Mouse (Mus musculus) neural tube, embryonic 11.5 days (tissue): Measurements from ENCODE around the gene Dbh. TPM values are rescaled to one million over a fixed set of nuclear protein-coding genes. Genes with fewer than 3 reads are reported as not detected.

Experiments
- ATAC-seq: fragments of 200-750 bp; cut with Nextera tagmentation; 2 replicates; pipeline ENCODE4 v1.8.0; 2017; ENCODE audit warnings: moderate number of reproducible peaks, mild to moderate bottlenecking, moderate TSS enrichment, moderate library complexity; ENCODE audit not compliant: insufficient read depth, low FRiP score, low TSS enrichment
- DNase-seq: peaks from one replicate; pipeline ENCODE4 v3.0.0-alpha.2; 2015; ENCODE audit warnings: low spot score
- H3K27ac ChIP-seq: fragments of 300-500 bp; sonication (generic); 2 replicates; pipeline ENCODE4 v1.5.1; 2014; ENCODE audit warnings: low read depth, mild to moderate bottlenecking, low read length
- H3K27me3 ChIP-seq: fragments of 300-500 bp; sonication (generic); 2 replicates; pipeline ENCODE4 v1.6.1; 2014; ENCODE audit warnings: mild to moderate bottlenecking, low read length, mixed read lengths; ENCODE audit not compliant: control insufficient read depth, insufficient read depth
- H3K36me3 ChIP-seq: fragments of 300-500 bp; sonication (generic); 2 replicates; pipeline ENCODE4 v1.6.1; 2014; ENCODE audit warnings: mild to moderate bottlenecking, low read length, moderate library complexity, mixed read lengths; ENCODE audit not compliant: control insufficient read depth, insufficient read depth
- H3K4me1 ChIP-seq: fragments of 300-500 bp; sonication (generic); 2 replicates; pipeline ENCODE4 v1.6.1; 2014; ENCODE audit warnings: low read length, mixed read lengths; ENCODE audit not compliant: control insufficient read depth, insufficient read depth
- H3K4me2 ChIP-seq: fragments of 300-500 bp; sonication (generic); 2 replicates; pipeline ENCODE4 v1.6.1; 2014; ENCODE audit warnings: low read depth, mild to moderate bottlenecking, moderate library complexity
- H3K4me3 ChIP-seq: fragments of 300-500 bp; sonication (generic); 2 replicates; pipeline ENCODE4 v1.5.1; 2014; ENCODE audit warnings: low read depth, low read length
- H3K9ac ChIP-seq: fragments of 300-500 bp; sonication (generic); 2 replicates; pipeline ENCODE4 v1.6.1; 2014; ENCODE audit warnings: mild to moderate bottlenecking, low read length
- H3K9me3 ChIP-seq: fragments of 300-500 bp; sonication (generic); 2 replicates; pipeline ENCODE4 v1.6.1; 2016; ENCODE audit warnings: low read length; ENCODE audit not compliant: control insufficient read depth
- WGBS: fragments of 180-500 bp; shearing (Covaris S2); extraction: QIAGEN DNeasy Blood & Tissue Kit; methylation state at CpG from one replicate; pipeline ENCODE4 v1.1.7; 2014; 5-methylcytosine and 5-hydroxymethylcytosine counted together
- polyA plus RNA-seq: library from polyadenylated mRNA; unstranded; fragments of >200 nt; fragmentation: Nextera tagmentation; extraction: Ambion mirVana; gene quantifications from 2 replicates; pipeline ENCODE4 v1.2.1, GENCODE M21; 2014

Gene Dbh
- polyA plus RNA-seq, 1 experiment from 2014 or later: 1.6 TPM

DNA sequence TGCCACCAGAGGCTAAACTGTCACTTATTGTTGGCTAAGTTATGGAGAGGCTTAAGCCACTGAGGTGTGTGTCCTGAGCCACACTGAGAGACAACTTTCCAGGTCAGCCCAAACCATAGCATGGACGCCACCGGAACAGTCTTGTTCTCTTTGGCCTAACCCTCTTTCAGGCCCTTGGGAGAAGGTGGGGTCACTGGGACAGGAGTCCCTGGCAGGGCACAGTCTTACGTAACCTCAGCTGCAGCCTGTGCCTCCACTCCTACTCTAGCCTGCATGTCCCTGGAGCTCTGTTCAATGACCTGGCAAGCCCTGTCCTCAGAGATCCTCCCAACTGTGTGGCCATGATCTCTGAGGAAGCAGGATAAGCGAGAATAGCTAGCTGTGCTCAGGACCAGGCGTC, 42.1 kb downstream of the Dbh start:
- DNase-seq: no peak
- WGBS: 87% methylated on average over 5 of the region's 5 CpGs
- H3K9me3 ChIP-seq: no peaks in the 10 kb centered on the region

GRCm38 (mm10) chr2:27209370-27209769, 44.3 kb downstream of the Dbh start:
- Histone ChIP-seq H3K9me3 (no peaks in the 10 kb centered on the region), H3K36me3 (no peaks in the 10 kb centered on the region), H3K4me2 (no peak overlapping the region), H3K9ac (no peak overlapping the region), H3K27ac (no peak overlapping the region), H3K4me1 (no peaks in the 10 kb centered on the region), H3K27me3 (no peaks in the 10 kb centered on the region), H3K4me3 (no peak overlapping the region)
- no peak for ATAC-seq
- no peak for DNase-seq
- WGBS: 75% methylated on average over 9 of the region's 9 CpGs

More for the DNA sequence above, 42.1 kb downstream of the Dbh start:
- Histone ChIP-seq H3K36me3 (no peaks in the 10 kb centered on the region), H3K4me3 (no peak overlapping the region), H3K4me2 (no peak overlapping the region), H3K9ac (no peak overlapping the region), H3K4me1 (no peaks in the 10 kb centered on the region), H3K27me3 (no peaks in the 10 kb centered on the region), H3K27ac (no peak overlapping the region)
- ATAC-seq: no peak

- Histone ChIP-seq H3K4me1 (no peaks in the 10 kb centered on the region), H3K9me3 (no peaks in the 10 kb centered on the region), H3K36me3 (no peaks in the 10 kb centered on the region), H3K9ac (no peak overlapping the region), H3K27me3 (no peaks in the 10 kb centered on the region), H3K27ac (no peak overlapping the region), H3K4me2 (no peak overlapping the region), H3K4me3 (no peak overlapping the region)
- WGBS: 63% methylated on average over 5 of the region's 5 CpGs
- ATAC-seq (no peak), DNase-seq (no peak)
Observed at GRCm38 (mm10) chr2:27209816-27210215, 44.8 kb downstream of the Dbh start.

GRCm38 (mm10) chr2:27210255-27210654, 45.2 kb downstream of the Dbh start:
- Histone ChIP-seq H3K4me3 (no peak overlapping the region), H3K4me2 (no peak overlapping the region), H3K36me3 (no peaks in the 10 kb centered on the region), H3K27ac (no peak overlapping the region), H3K27me3 (no peaks in the 10 kb centered on the region), H3K4me1 (no peaks in the 10 kb centered on the region), H3K9ac (no peak overlapping the region), H3K9me3 (no peaks in the 10 kb centered on the region)
- WGBS: 61% methylated on average over 7 of the region's 7 CpGs
- DNase-seq: peak; percentile 46
- no peak for ATAC-seq

DNA sequence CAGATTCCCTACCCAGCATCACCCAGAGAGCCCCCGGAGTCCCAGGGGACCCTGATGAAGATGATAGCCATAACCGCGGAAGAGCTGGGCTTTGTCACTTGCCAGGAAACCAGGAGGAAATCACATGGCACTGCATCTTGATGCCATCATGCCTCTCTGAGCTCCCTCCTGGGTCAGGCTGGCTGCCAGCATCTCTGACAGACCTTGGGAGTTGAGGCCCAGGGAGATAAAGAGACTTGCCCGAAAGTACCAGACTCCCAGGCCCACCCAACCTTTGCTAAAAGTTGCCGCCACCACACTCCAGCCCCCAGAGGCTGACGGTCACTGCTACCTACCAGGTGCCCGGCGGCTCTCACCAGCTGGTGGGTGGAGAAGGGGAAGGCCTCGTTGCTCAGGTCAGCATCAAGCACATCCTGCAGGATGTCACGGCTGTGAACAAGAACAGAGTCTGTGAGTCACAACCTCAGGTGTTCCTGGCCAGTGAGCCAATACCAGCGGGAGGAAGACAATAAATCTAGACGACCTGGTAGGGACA, 45.7 kb downstream of the Dbh start:
- no peak for DNase-seq
- Histone ChIP-seq H3K9ac (no peak overlapping the region), H3K27ac (no peak overlapping the region), H3K4me1 (no peaks in the 10 kb centered on the region), H3K4me2 (no peak overlapping the region), H3K27me3 (no peaks in the 10 kb centered on the region), H3K36me3 (no peaks in the 10 kb centered on the region), H3K4me3 (no peak overlapping the region), H3K9me3 (no peaks in the 10 kb centered on the region)
- WGBS: 89% methylated on average over 12 of the region's 12 CpGs
- no peak for ATAC-seq

DNA sequence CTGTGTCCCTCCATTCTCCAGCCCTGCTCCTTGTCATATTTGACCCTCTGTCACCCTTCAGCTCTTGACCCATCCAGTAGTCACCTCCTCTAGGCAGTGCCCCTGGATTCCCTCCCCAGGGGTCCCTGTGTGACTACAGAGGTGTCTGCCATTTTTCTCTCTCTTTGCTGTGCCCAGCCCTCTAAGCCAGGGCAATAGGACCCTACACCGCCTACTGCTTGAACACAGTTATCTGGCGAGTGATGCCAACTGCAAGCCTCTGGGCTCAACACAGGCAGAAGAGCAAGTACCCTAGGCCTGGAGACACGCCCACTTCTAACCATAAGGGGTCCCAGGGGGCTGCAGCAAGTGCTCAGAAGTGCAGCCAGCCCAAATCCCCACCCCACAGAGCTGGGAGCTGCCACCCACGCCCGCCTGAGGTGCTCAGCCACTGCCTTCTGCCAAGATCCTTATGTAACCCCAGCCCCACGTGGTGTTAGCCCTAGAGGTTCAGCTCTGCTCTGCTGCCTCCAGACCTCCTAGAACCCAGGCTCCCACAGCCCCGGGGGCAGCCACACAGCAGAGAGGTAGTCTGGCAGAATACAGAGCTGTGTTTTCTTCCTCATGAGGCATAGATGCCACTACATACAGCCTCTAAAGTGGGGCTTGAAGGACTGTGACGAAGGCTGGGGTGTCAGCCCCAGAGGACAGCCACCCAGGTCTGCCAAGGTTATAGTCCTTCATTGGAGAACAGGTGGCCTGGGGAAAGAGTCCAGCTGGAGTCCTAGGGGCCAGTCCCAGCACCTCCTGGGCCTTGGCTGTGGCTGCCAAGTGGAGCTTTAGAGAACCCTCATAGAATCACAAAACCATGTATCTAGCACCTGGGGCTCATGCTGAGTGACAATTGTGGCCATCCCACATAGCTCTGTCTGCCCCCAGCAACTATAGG, 47.2 kb downstream of the Dbh start:
- no peak overlapping the region for H3K27ac ChIP-seq
- WGBS: 74% methylated on average over 8 of the region's 8 CpGs
- H3K27me3 ChIP-seq: no peaks in the 10 kb centered on the region

GRCm38 (mm10) chr2:27215537-27215936, 50.5 kb downstream of the Dbh start:
- H3K4me2 ChIP-seq: no peak overlapping the region
- H3K27me3 ChIP-seq: no peaks in the 10 kb centered on the region
- H3K27ac ChIP-seq: no peak overlapping the region
- no peaks in the 10 kb centered on the region for H3K9me3 ChIP-seq
- H3K36me3 ChIP-seq: no peaks in the 10 kb centered on the region
- 86% methylated on average over 2 of the region's 2 CpGs for WGBS
- H3K4me1 ChIP-seq: no peaks in the 10 kb centered on the region
- H3K9ac ChIP-seq: no peak overlapping the region
- DNase-seq: no peak
- ATAC-seq: no peak
- no peak overlapping the region for H3K4me3 ChIP-seq

More for the DNA sequence above, 47.2 kb downstream of the Dbh start:
- Histone ChIP-seq H3K4me3 (no peak overlapping the region), H3K4me1 (no peaks in the 10 kb centered on the region), H3K9ac (no peak overlapping the region), H3K36me3 (no peaks in the 10 kb centered on the region), H3K9me3 (no peaks in the 10 kb centered on the region), H3K4me2 (no peak overlapping the region)
- DNase-seq (no peak), ATAC-seq (no peak)

GRCm38 (mm10) chr2:27218121-27218544, 53.1 kb downstream of the Dbh start:
- Histone ChIP-seq H3K36me3 (no peaks in the 10 kb centered on the region), H3K4me3 (no peak overlapping the region), H3K27ac (no peak overlapping the region), H3K27me3 (no peaks in the 10 kb centered on the region), H3K4me1 (no peaks in the 10 kb centered on the region), H3K9me3 (no peaks in the 10 kb centered on the region), H3K9ac (no peak overlapping the region), H3K4me2 (no peak overlapping the region)
- no peak for ATAC-seq
- 84% methylated on average over 2 of the region's 2 CpGs for WGBS
- DNase-seq: no peak

DNA sequence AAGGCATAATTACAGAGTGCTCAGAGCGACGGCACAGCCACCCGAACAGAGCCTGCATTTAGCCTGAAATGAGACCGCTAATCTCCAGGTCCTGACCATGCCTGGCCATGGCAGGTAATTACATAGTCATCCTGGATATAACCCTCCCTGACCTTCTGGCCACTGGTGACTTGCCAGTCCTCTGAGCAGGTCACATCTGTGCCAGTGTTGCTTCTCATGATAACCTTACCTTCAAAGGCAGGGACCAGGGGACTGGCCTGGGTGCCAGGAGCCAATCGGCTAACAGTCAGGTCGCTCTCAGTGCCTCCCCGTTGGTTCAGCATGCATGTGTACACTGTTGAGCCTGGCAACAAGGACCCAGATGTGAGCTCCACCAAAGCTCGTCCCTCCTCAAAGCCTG, 53.5 kb downstream of the Dbh start:
- Histone ChIP-seq H3K27me3 (no peaks in the 10 kb centered on the region), H3K9me3 (no peaks in the 10 kb centered on the region), H3K9ac (no peak overlapping the region), H3K4me2 (no peak overlapping the region), H3K27ac (no peak overlapping the region), H3K4me3 (no peak overlapping the region), H3K4me1 (no peaks in the 10 kb centered on the region), H3K36me3 (no peaks in the 10 kb centered on the region)
- DNase-seq: no peak
- ATAC-seq: no peak
- WGBS: 90% methylated on average over 8 of the region's 8 CpGs
